Mouse (Mus musculus): ENCODE data around the gene Gm20870. TPM values are rescaled to one million over a fixed set of nuclear protein-coding genes. Genes with fewer than 3 reads are reported as not detected.
"Not testable (repeated sequence)": the region's sequence is repeated elsewhere in the genome, so short reads cannot be mapped to it uniquely, and the experiment has no call there.

Gene Gm20870
- not detected for total RNA-seq (2018; cell fraction: chromatin; rRNA removed)
- total RNA-seq (2018; cell fraction: cytosol; rRNA removed) = not detected
- total RNA-seq (2018; cell fraction: nucleus; rRNA removed) = not detected
- not detected in 3 replicates for polyA plus RNA-seq (2018)

GRCm38 (mm10) chrY:71691743-71692142 is at the start of gene Gm20870:
Gene Gm20870, plus strand, starts transcription at chrY:71692043.
- not testable (repeated sequence) for H3K27ac ChIP-seq; H3K4me3 ChIP-seq (ENCODE audit: inconsistent target); H3K36me3 ChIP-seq (ENCODE audit: inconsistent target); H3K79me2 ChIP-seq (ENCODE audit: inconsistent target)
- no CpG with 5 or more reads among the region's 6 CpGs for WGBS (ENCODE audit: missing documents)

Other genes starting within 250 kb of the Gm20870 start
- gene Gm20869, start 222.6 kb upstream of the Gm20870 start, polyA plus RNA-seq (2018) = not detected in 3 replicates

Data from macrophage (primary cell).